In genomic region chr17:27675453-27675852, GRCm38 (mm10) we compare ENCODE assay signal across 16 mouse cellular contexts. TPM values are rescaled to one million over a fixed set of nuclear protein-coding genes. Genes with fewer than 3 reads are reported as not detected.
DNase-seq lines count a peak whose midpoint lies in the region; ATAC-seq and TF ChIP-seq lines count a peak whose summit lies in the region.
"Had no signal": no experiment of that assay in that cellular context is flagged by ENCODE, and none has a peak within 500 bp of the region (broad histone marks: within the 10 kb centered on the region; RNA-seq: fewer than 3 reads in every experiment).

No protein-coding gene starts in this region.

- no peak for TF ChIP-seq RAD21 in MEL (IDR thresholded peaks at IDR 0.05; ENCODE audit: low read depth, low read length)

- no peak for TF ChIP-seq POLR2A in MEL (IDR thresholded peaks at IDR 0.05; ENCODE audit: control insufficient read depth in 1 of 2, insufficient read depth in 1 of 2, low read depth in 1 of 2, low read length in 2 of 2, poor library complexity in 1 of 2)
- no peak for TF ChIP-seq POLR2A in olfactory bulb, adult 2 months (IDR thresholded peaks at IDR 0.05; ENCODE audit: insufficient read depth, low read depth, low read length)

- no peaks in the 10 kb centered on the region for H3K4me1 ChIP-seq in lung, embryonic 14.5 days (ENCODE audit: insufficient read depth)
- H3K4me1 ChIP-seq in MEL (ENCODE audit: control insufficient read depth in 1 of 2, insufficient read depth in 2 of 2, low read length in 2 of 2), result no peaks in the 10 kb centered on the region
- peaks cover 47% of the 10 kb centered on the region for H3K4me1 ChIP-seq in olfactory bulb, adult 2 months (ENCODE audit: control insufficient read depth, insufficient read depth, low read length)

- H3K9ac ChIP-seq in lung, embryonic 14.5 days, result no peak overlapping the region
- no peak overlapping the region for H3K9ac ChIP-seq in MEL (ENCODE audit: control insufficient read depth, low read depth, low read length, poor library complexity, severe bottlenecking)
- H3K9ac ChIP-seq: embryonic facial prominence, embryonic 12.5 days had no signal

- no peak for ATAC-seq in lung, embryonic 14.5 days (ENCODE audit: insufficient read depth)
- ATAC-seq: forebrain, embryonic 14.5 days had no signal

- no peaks in the 10 kb centered on the region for H3K36me3 ChIP-seq in lung, embryonic 14.5 days (ENCODE audit: insufficient read depth)
- no peaks in the 10 kb centered on the region for H3K36me3 ChIP-seq in MEL (ENCODE audit: control insufficient read depth in 1 of 2, insufficient read depth in 2 of 2, low read length in 2 of 2)
- H3K36me3 ChIP-seq: embryonic facial prominence, embryonic 12.5 days; limb, embryonic 10.5 days had no signal

- H3K4me3 ChIP-seq in lung, embryonic 14.5 days (ENCODE audit: low read depth, low read length), result no peak overlapping the region
- no peak overlapping the region for H3K4me3 ChIP-seq in MEL (ENCODE audit: control insufficient read depth in 1 of 2, insufficient read depth in 1 of 2, low read depth in 2 of 2, low read length in 2 of 2)
- H3K4me3 ChIP-seq in olfactory bulb, adult 2 months (ENCODE audit: insufficient read depth, low read depth, low read length), result no peak overlapping the region
- H3K4me3 ChIP-seq: embryonic facial prominence, embryonic 12.5 days; limb, embryonic 10.5 days had no signal

- TF ChIP-seq EP300 in MEL (IDR thresholded peaks at IDR 0.05; ENCODE audit: low read depth in 1 of 2, low read length in 2 of 2), result no peak

- no peaks in the 10 kb centered on the region for H3K79me2 ChIP-seq in MEL (ENCODE audit: control insufficient read depth, insufficient read depth, low read length, poor library complexity)

- no peaks in the 10 kb centered on the region for H3K9me3 ChIP-seq in lung, embryonic 14.5 days (ENCODE audit: low read depth, low read length)
- no peaks in the 10 kb centered on the region for H3K9me3 ChIP-seq in MEL (replicated peaks; ENCODE audit: insufficient read depth, low read length)
- H3K9me3 ChIP-seq: embryonic facial prominence, embryonic 12.5 days; limb, embryonic 10.5 days had no signal

- H3K27ac ChIP-seq in lung, embryonic 14.5 days (ENCODE audit: low read depth), result no peak overlapping the region
- H3K27ac ChIP-seq in MEL (ENCODE audit: control insufficient read depth, low read depth, low read length), result no peak overlapping the region
- H3K27ac ChIP-seq in olfactory bulb, adult 2 months (ENCODE audit: insufficient read depth, low read depth, low read length), result peak overlapping the region; percentile 59
- H3K27ac ChIP-seq: embryonic facial prominence, embryonic 12.5 days; limb, embryonic 10.5 days; macrophage had no signal

- H3K27me3 ChIP-seq in lung, embryonic 14.5 days (ENCODE audit: insufficient read depth, low read length), result no peaks in the 10 kb centered on the region
- no peaks in the 10 kb centered on the region for H3K27me3 ChIP-seq in MEL (ENCODE audit: control insufficient read depth in 1 of 2, insufficient read depth in 2 of 2, low read length in 2 of 2)
- H3K27me3 ChIP-seq: embryonic facial prominence, embryonic 12.5 days had no signal

- WGBS in lung, embryonic 14.5 days, result 57% methylated on average over 9 of the region's 9 CpGs
- WGBS in olfactory bulb, adult 2 months, result 34% methylated on average over 9 of the region's 9 CpGs

- DNase-seq in heart, postnatal 4 days, result peak; percentile 30
- no peak for DNase-seq in heart, adult 8-10 months (ENCODE audit: low spot score)
- DNase-seq in lung, embryonic 14.5 days, result peak; percentile 24
- no peak for DNase-seq in lung, adult 18-20 months
- DNase-seq in MEL (ENCODE audit: low read depth, low spot score), result no peak
- no peak for DNase-seq in urinary bladder, postnatal 10 days (ENCODE audit: low spot score)
- DNase-seq: adrenal gland, adult 2 months; gastrocnemius, postnatal 14 days; right cerebral cortex, postnatal 4 days had no signal

- no peak overlapping the region for H3K4me2 ChIP-seq in lung, embryonic 14.5 days
- H3K4me2 ChIP-seq: embryonic facial prominence, embryonic 12.5 days had no signal

- 0 out of 2 replicates have a peak, but pooled peaks have one; percentile 26 for TF ChIP-seq CTCF in lung, embryonic 14.5 days (IDR thresholded peaks at IDR 0.05; ENCODE audit: low read depth)
- peak; percentile 3 to 28 (median 7); a peak in 2 of 6 replicates for TF ChIP-seq CTCF in MEL (IDR thresholded peaks at IDR 0.05 in 2 of 3, conservative IDR thresholded peaks at IDR 0.05 in 1 of 3; ENCODE audit: control insufficient read depth in 1 of 3, insufficient read depth in 1 of 3, low read depth in 2 of 3, low read length in 3 of 3, poor library complexity in 1 of 3, severe bottlenecking in 1 of 3)
- no peak for TF ChIP-seq CTCF in olfactory bulb, adult 2 months (IDR thresholded peaks at IDR 0.05; ENCODE audit: insufficient read depth, low read depth, low read length)

TF ChIP-seq in MEL, 35 proteins besides CTCF, POLR2A, EP300 and RAD21:
- TF ChIP-seq E2F4 (IDR thresholded peaks at IDR 0.05; ENCODE audit: borderline replicate concordance, low read depth, low read length) (no peak), MAX (IDR thresholded peaks at IDR 0.05; ENCODE audit: low read length) (no peak), USF1 (IDR thresholded peaks at IDR 0.05; ENCODE audit: low read depth, low read length) (no peak), JUND (IDR thresholded peaks at IDR 0.05; ENCODE audit: low read depth, low read length) (no peak), MAFK (IDR thresholded peaks at IDR 0.05; ENCODE audit: borderline replicate concordance, low read depth, low read length) (no peak), MXI1 (IDR thresholded peaks at IDR 0.05; ENCODE audit: low read depth, low read length) (no peak), ZMIZ1 (IDR thresholded peaks at IDR 0.05; ENCODE audit: low read depth, low read length) (no peak), TAL1 (IDR thresholded peaks at IDR 0.05; ENCODE audit: low read length) (no peak), MYC (IDR thresholded peaks at IDR 0.05; ENCODE audit: low read depth, low read length) (no peak), ELF1 (IDR thresholded peaks at IDR 0.05; ENCODE audit: low read depth, low read length) (no peak)

RNA-seq across cellular contexts. Expression of gene Pacsin1, which starts 20.1 kb away (rescaled TPM):
- under 1 TPM in 1 of 2 experiments, not detected in 1; 0.17 TPM for total RNA-seq in heart, postnatal 4 days (2021)
- total RNA-seq in heart, adult 8-10 months (2022), result under 1 TPM; 0.09 to 0.85 (median 0.39) TPM
- 0.39 and 0.60 TPM in 2 replicates for polyA plus RNA-seq in lung, embryonic 14.5 days (2014; fragmentation: Nextera tagmentation; extraction: Ambion mirVana)
- total RNA-seq in MEL (2012; rRNA removed), result not detected in 2 replicates
- under 1 TPM in 1 of 2 experiments, not detected in 1; 0.17 TPM for polyA plus RNA-seq in MEL (2012; ENCODE audit: insufficient read depth in 1 of 2, insufficient read length in 2 of 2, low read depth in 1 of 2, low replicate concordance in 2 of 2, missing spikeins in 1 of 2)
- 329 TPM in 1 of 2 replicates, not detected in the other for polyA plus RNA-seq in olfactory bulb, adult 2 months (2012; ENCODE audit: insufficient read depth, insufficient read length, low replicate concordance, missing spikeins)

RNA-seq across cellular contexts. Expression of gene Rps10, which starts 39.0 kb away (rescaled TPM):
- total RNA-seq in heart, postnatal 4 days (2021), result 100 to 1,000 TPM; 857 to 917 TPM
- total RNA-seq in heart, adult 8-10 months (2022), result 100 to 1,000 TPM; 481 to 609 (median 561) TPM
- 1,167 and 1,191 TPM in 2 replicates for polyA plus RNA-seq in lung, embryonic 14.5 days (2014; fragmentation: Nextera tagmentation; extraction: Ambion mirVana)
- total RNA-seq in MEL (2012; rRNA removed), result 3,087 and 3,166 TPM in 2 replicates
- 1,000 to 10,000 TPM; 3,057 to 3,899 TPM for polyA plus RNA-seq in MEL (2012; ENCODE audit: insufficient read depth in 1 of 2, insufficient read length in 2 of 2, low read depth in 1 of 2, low replicate concordance in 2 of 2, missing spikeins in 1 of 2)
- polyA plus RNA-seq in olfactory bulb, adult 2 months (2012; ENCODE audit: insufficient read depth, insufficient read length, low replicate concordance, missing spikeins), result 934 TPM in 1 of 2 replicates, not detected in the other

RNA-seq across cellular contexts. Expression of gene RPS10-NUDT3, which starts 40.4 kb away (rescaled TPM):
- not detected for total RNA-seq in heart, postnatal 4 days (2021)
- under 1 TPM in 1 of 4 experiments, not detected in 3; 0.98 TPM for total RNA-seq in heart, adult 8-10 months (2022)
- not detected in 2 replicates for polyA plus RNA-seq in lung, embryonic 14.5 days (2014; fragmentation: Nextera tagmentation; extraction: Ambion mirVana)
- total RNA-seq in MEL (2012; rRNA removed), result not detected in 2 replicates
- 10 to 100 TPM in 1 of 2 experiments, not detected in 1; 37.3 TPM for polyA plus RNA-seq in MEL (2012; ENCODE audit: insufficient read depth in 1 of 2, insufficient read length in 2 of 2, low read depth in 1 of 2, low replicate concordance in 2 of 2, missing spikeins in 1 of 2)
- polyA plus RNA-seq in olfactory bulb, adult 2 months (2012; ENCODE audit: insufficient read depth, insufficient read length, low replicate concordance, missing spikeins), result not detected in 2 replicates
- total RNA-seq: adrenal gland, adult 2 months; gastrocnemius, postnatal 14 days had no signal
- polyA plus RNA-seq: adrenal gland, adult 2 months; embryonic facial prominence, embryonic 12.5 days; forebrain, embryonic 14.5 days; heart, embryonic 14.5 days; limb, embryonic 10.5 days; macrophage had no signal

RNA-seq across cellular contexts. Expression of gene Nudt3, which starts 52.2 kb away (rescaled TPM):
- total RNA-seq in heart, postnatal 4 days (2021), result 100 to 1,000 TPM; 340 to 371 TPM
- 100 to 1,000 TPM; 349 to 367 (median 360) TPM for total RNA-seq in heart, adult 8-10 months (2022)
- 30.5 and 34.4 TPM in 2 replicates for polyA plus RNA-seq in lung, embryonic 14.5 days (2014; fragmentation: Nextera tagmentation; extraction: Ambion mirVana)
- 93.8 and 96.5 TPM in 2 replicates for total RNA-seq in MEL (2012; rRNA removed)
- 100 to 1,000 TPM in 1 of 2 experiments, 10 to 100 TPM in 1; 97.0 to 258 TPM for polyA plus RNA-seq in MEL (2012; ENCODE audit: insufficient read depth in 1 of 2, insufficient read length in 2 of 2, low read depth in 1 of 2, low replicate concordance in 2 of 2, missing spikeins in 1 of 2)
- 554 TPM in 1 of 2 replicates, not detected in the other for polyA plus RNA-seq in olfactory bulb, adult 2 months (2012; ENCODE audit: insufficient read depth, insufficient read length, low replicate concordance, missing spikeins)

RNA-seq across cellular contexts. Expression of gene Spdef, which starts 53.3 kb away (rescaled TPM):
- total RNA-seq in heart, postnatal 4 days (2021), result under 1 TPM; 0.16 to 0.38 TPM
- total RNA-seq in heart, adult 8-10 months (2022), result not detected
- polyA plus RNA-seq in lung, embryonic 14.5 days (2014; fragmentation: Nextera tagmentation; extraction: Ambion mirVana), result 0.88 and 1.1 TPM in 2 replicates
- not detected in 2 replicates for total RNA-seq in MEL (2012; rRNA removed)
- under 1 TPM in 1 of 2 experiments, not detected in 1; 0.11 TPM for polyA plus RNA-seq in MEL (2012; ENCODE audit: insufficient read depth in 1 of 2, insufficient read length in 2 of 2, low read depth in 1 of 2, low replicate concordance in 2 of 2, missing spikeins in 1 of 2)
- polyA plus RNA-seq in olfactory bulb, adult 2 months (2012; ENCODE audit: insufficient read depth, insufficient read length, low replicate concordance, missing spikeins), result not detected in 2 replicates
- total RNA-seq: neutrophil, adult 5-6 weeks had no signal
- polyA plus RNA-seq: macrophage had no signal

Comparison
In these comparisons a context has a peak if more than half of its experiments do, and no peak if none do; other contexts are left out.
1. DNase-seq: peak in heart, postnatal 4 days (single experiment) and lung, embryonic 14.5 days (single experiment); none in heart, adult 8-10 months (single experiment), lung, adult 18-20 months (0 of 2), MEL (single experiment) and urinary bladder, postnatal 10 days (single experiment).